Mouse (Mus musculus): ENCODE measurements around the gene Pde4d. TPM values are rescaled to one million over a fixed set of nuclear protein-coding genes. Genes with fewer than 3 reads are reported as not detected.

The Pde4d gene
- polyA plus RNA-seq, 1 experiment from 2014 or later, result 13.0 TPM

GRCm38 (mm10) chr13:109116342-109117201 is 666.8 kb downstream of the Pde4d start:
- TF ChIP-seq EP300 (optimal IDR thresholded peaks at IDR 0.05) (no peak), CTCF (IDR thresholded peaks at IDR 0.05; ENCODE audit: low read depth) (peak; percentile 60)
- ATAC-seq (ENCODE audit: low FRiP score, low TSS enrichment) (peak; percentile 29; the same call in 1 of the 2 replicates), DNase-seq (ENCODE audit: low spot score) (peak; percentile 34)
- Histone ChIP-seq H3K27ac (replicated peaks) (no peak overlapping the region), H3K9me3 (ENCODE audit: control insufficient read depth, low read length) (no peaks in the 10 kb centered on the region), H3K4me1 (replicated peaks; ENCODE audit: control insufficient read depth, insufficient read depth) (no peaks in the 10 kb centered on the region), H3K27me3 (ENCODE audit: control insufficient read depth, insufficient read depth, low read length) (no peaks in the 10 kb centered on the region), H3K4me2 (replicated peaks; ENCODE audit: low read depth) (peak overlapping the region; percentile 52), H3K36me3 (ENCODE audit: control insufficient read depth, insufficient read depth, low read length) (no peaks in the 10 kb centered on the region), H3K4me3 (ENCODE audit: low read depth, low read length) (peak overlapping the region; percentile 35), H3K9ac (ENCODE audit: low read length) (no peak overlapping the region)
- under 1% methylated on average over 61 of the region's 63 CpGs for WGBS

GRCm38 (mm10) chr13:109117210-109117791 is 667.6 kb downstream of the Pde4d start:
- DNase-seq (ENCODE audit: low spot score), result peak; percentile 15
- 9% methylated on average over 14 of the region's 14 CpGs for WGBS
- ATAC-seq (ENCODE audit: low FRiP score, low TSS enrichment), result no peak
- H3K4me3 ChIP-seq (ENCODE audit: low read depth, low read length), result peak overlapping the region; percentile 35
- peak overlapping the region; percentile 52 for H3K4me2 ChIP-seq (replicated peaks; ENCODE audit: low read depth)
- no peaks in the 10 kb centered on the region for H3K27me3 ChIP-seq (ENCODE audit: control insufficient read depth, insufficient read depth, low read length)
- no peaks in the 10 kb centered on the region for H3K36me3 ChIP-seq (ENCODE audit: control insufficient read depth, insufficient read depth, low read length)
- no peaks in the 10 kb centered on the region for H3K4me1 ChIP-seq (replicated peaks; ENCODE audit: control insufficient read depth, insufficient read depth)
- H3K9me3 ChIP-seq (ENCODE audit: control insufficient read depth, low read length), result no peaks in the 10 kb centered on the region
- TF ChIP-seq CTCF (IDR thresholded peaks at IDR 0.05; ENCODE audit: low read depth), result no peak
- no peak for TF ChIP-seq EP300 (optimal IDR thresholded peaks at IDR 0.05)
- no peak overlapping the region for H3K27ac ChIP-seq (replicated peaks)
- H3K9ac ChIP-seq (ENCODE audit: low read length), result no peak overlapping the region

GRCm38 (mm10) chr13:109118296-109118800 is 668.6 kb downstream of the Pde4d start:
- 58% methylated on average over 1 of the region's 1 CpGs for WGBS

GRCm38 (mm10) chr13:109121867-109122266 is 672.1 kb downstream of the Pde4d start:
- WGBS, result 60% methylated on average over 3 of the region's 3 CpGs

More at GRCm38 (mm10) chr13:109118296-109118800, 668.6 kb downstream of the Pde4d start:
- H3K4me2 ChIP-seq (replicated peaks; ENCODE audit: low read depth), result no peak overlapping the region
- no peak overlapping the region for H3K4me3 ChIP-seq (ENCODE audit: low read depth, low read length)
- H3K4me1 ChIP-seq (replicated peaks; ENCODE audit: control insufficient read depth, insufficient read depth), result no peaks in the 10 kb centered on the region
- H3K9ac ChIP-seq (ENCODE audit: low read length), result no peak overlapping the region
- no peaks in the 10 kb centered on the region for H3K27me3 ChIP-seq (ENCODE audit: control insufficient read depth, insufficient read depth, low read length)
- H3K9me3 ChIP-seq (ENCODE audit: control insufficient read depth, low read length), result no peaks in the 10 kb centered on the region
- no peak overlapping the region for H3K27ac ChIP-seq (replicated peaks)
- no peak for DNase-seq (ENCODE audit: low spot score)
- ATAC-seq (ENCODE audit: low FRiP score, low TSS enrichment), result no peak
- no peaks in the 10 kb centered on the region for H3K36me3 ChIP-seq (ENCODE audit: control insufficient read depth, insufficient read depth, low read length)
- TF ChIP-seq EP300 (optimal IDR thresholded peaks at IDR 0.05) (no peak), CTCF (IDR thresholded peaks at IDR 0.05; ENCODE audit: low read depth) (no peak)

GRCm38 (mm10) chr13:109136405-109136804 is 686.7 kb downstream of the Pde4d start:
- no peaks in the 10 kb centered on the region for H3K4me1 ChIP-seq (replicated peaks; ENCODE audit: control insufficient read depth, insufficient read depth)
- H3K9me3 ChIP-seq (ENCODE audit: control insufficient read depth, low read length), result no peaks in the 10 kb centered on the region
- DNase-seq (ENCODE audit: low spot score), result no peak
- no peak overlapping the region for H3K4me2 ChIP-seq (replicated peaks; ENCODE audit: low read depth)
- H3K4me3 ChIP-seq (ENCODE audit: low read depth, low read length), result no peak overlapping the region
- H3K27me3 ChIP-seq (ENCODE audit: control insufficient read depth, insufficient read depth, low read length), result no peaks in the 10 kb centered on the region
- H3K27ac ChIP-seq (replicated peaks), result no peak overlapping the region
- ATAC-seq (ENCODE audit: low FRiP score, low TSS enrichment), result no peak
- no peaks in the 10 kb centered on the region for H3K36me3 ChIP-seq (ENCODE audit: control insufficient read depth, insufficient read depth, low read length)
- no peak overlapping the region for H3K9ac ChIP-seq (ENCODE audit: low read length)
- 66% methylated on average over 4 of the region's 4 CpGs for WGBS
- TF ChIP-seq EP300 (optimal IDR thresholded peaks at IDR 0.05), result no peak
- no peak for TF ChIP-seq CTCF (IDR thresholded peaks at IDR 0.05; ENCODE audit: low read depth)

More at GRCm38 (mm10) chr13:109121867-109122266, 672.1 kb downstream of the Pde4d start:
- Histone ChIP-seq H3K27ac (replicated peaks) (no peak overlapping the region), H3K4me3 (ENCODE audit: low read depth, low read length) (no peak overlapping the region), H3K4me1 (replicated peaks; ENCODE audit: control insufficient read depth, insufficient read depth) (no peaks in the 10 kb centered on the region), H3K9ac (ENCODE audit: low read length) (no peak overlapping the region), H3K36me3 (ENCODE audit: control insufficient read depth, insufficient read depth, low read length) (no peaks in the 10 kb centered on the region), H3K9me3 (ENCODE audit: control insufficient read depth, low read length) (no peaks in the 10 kb centered on the region), H3K4me2 (replicated peaks; ENCODE audit: low read depth) (no peak overlapping the region), H3K27me3 (ENCODE audit: control insufficient read depth, insufficient read depth, low read length) (no peaks in the 10 kb centered on the region)
- no peak for TF ChIP-seq CTCF (IDR thresholded peaks at IDR 0.05; ENCODE audit: low read depth)
- no peak for TF ChIP-seq EP300 (optimal IDR thresholded peaks at IDR 0.05)
- no peak for DNase-seq (ENCODE audit: low spot score)
- ATAC-seq (ENCODE audit: low FRiP score, low TSS enrichment), result no peak

Data from stomach, postnatal 0 days (tissue).